Mouse (Mus musculus) neural tube, embryonic 12.5 days (tissue): Measurements from ENCODE around the gene Il12b. TPM values are rescaled to one million over a fixed set of nuclear protein-coding genes. Genes with fewer than 3 reads are reported as not detected.
"Not testable (repeated sequence)": the region's sequence is repeated elsewhere in the genome, so short reads cannot be mapped to it uniquely, and the experiment has no call there.

Source experiments
- ATAC-seq: fragments of 200-750 bp; cut with Nextera tagmentation; 2 replicates; pipeline ENCODE4 v1.8.0; 2017; ENCODE audit warnings: low read depth, mild to moderate bottlenecking, moderate TSS enrichment, moderate library complexity; ENCODE audit not compliant: low FRiP score
- H3K27ac ChIP-seq: fragments of 300-500 bp; sonication (generic); 2 replicates; pipeline ENCODE4 v1.5.1; 2016
- H3K27me3 ChIP-seq: fragments of 300-500 bp; sonication (generic); replicated peaks from 2 replicates; pipeline ENCODE4 v1.6.1; 2016; ENCODE audit warnings: mild to moderate bottlenecking
- H3K36me3 ChIP-seq: fragments of 300-500 bp; sonication (generic); 2 replicates; pipeline ENCODE4 v1.6.1; 2016; ENCODE audit warnings: mild to moderate bottlenecking
- H3K4me1 ChIP-seq: fragments of 300-500 bp; sonication (generic); 2 replicates; pipeline ENCODE4 v1.6.1; 2016
- H3K4me2 ChIP-seq: fragments of 300-500 bp; sonication (generic); replicated peaks from 2 replicates; pipeline ENCODE4 v1.6.1; 2016; ENCODE audit warnings: mild to moderate bottlenecking
- H3K4me3 ChIP-seq: fragments of 300-500 bp; sonication (generic); 2 replicates; pipeline ENCODE4 v1.5.1; 2016
- H3K9ac ChIP-seq: fragments of 300-500 bp; sonication (generic); 2 replicates; pipeline ENCODE4 v1.6.1; 2016; ENCODE audit warnings: mild to moderate bottlenecking
- H3K9me3 ChIP-seq: fragments of 300-500 bp; sonication (generic); 2 replicates; pipeline ENCODE4 v1.6.1; 2016; ENCODE audit warnings: mild to moderate bottlenecking
- WGBS: fragments of 180-500 bp; shearing (Covaris S2); methylation state at CpG from one replicate; pipeline ENCODE4 v1.1.7; 2016; 5-methylcytosine and 5-hydroxymethylcytosine counted together
- polyA plus RNA-seq: library from polyadenylated mRNA; unstranded; fragments of >200 nt; fragmentation: Nextera tagmentation; extraction: Ambion mirVana; gene quantifications from 2 replicates; pipeline ENCODE4 v1.2.1, GENCODE M21; 2016

The Il12b gene
- polyA plus RNA-seq, 1 experiment from 2014 or later = not detected

- no peaks in the 10 kb centered on the region for H3K27me3 ChIP-seq
- H3K36me3 ChIP-seq = no peaks in the 10 kb centered on the region
- WGBS = 66% methylated on average over 1 of the region's 1 CpGs
- H3K4me1 ChIP-seq = no peaks in the 10 kb centered on the region
- H3K27ac ChIP-seq = no peak overlapping the region
- H3K4me2 ChIP-seq = no peak overlapping the region
- ATAC-seq = no peak
- H3K4me3 ChIP-seq = no peak overlapping the region
- H3K9ac ChIP-seq = no peak overlapping the region
- H3K9me3 ChIP-seq = no peaks in the 10 kb centered on the region
Measured at GRCm38 (mm10) chr11:44417403-44417802, 17.5 kb downstream of the Il12b start.

- 77% methylated on average over 10 of the region's 10 CpGs for WGBS
- H3K9me3 ChIP-seq = no peaks in the 10 kb centered on the region
- H3K27ac ChIP-seq = no peak overlapping the region
- no peaks in the 10 kb centered on the region; the same call in 1 of the 2 replicates for H3K4me1 ChIP-seq
- no peaks in the 10 kb centered on the region for H3K36me3 ChIP-seq
- H3K4me3 ChIP-seq = no peak overlapping the region
- no peak overlapping the region for H3K9ac ChIP-seq
- H3K4me2 ChIP-seq = no peak overlapping the region
- no peak for ATAC-seq
- no peaks in the 10 kb centered on the region for H3K27me3 ChIP-seq
Measured at GRCm38 (mm10) chr11:44422337-44423111, 22.7 kb downstream of the Il12b start.

- H3K9me3 ChIP-seq = no peaks in the 10 kb centered on the region
- ATAC-seq = no peak
- H3K36me3 ChIP-seq = no peaks in the 10 kb centered on the region
- no peak overlapping the region for H3K4me2 ChIP-seq
- no peaks in the 10 kb centered on the region for H3K27me3 ChIP-seq
- no peak overlapping the region for H3K4me3 ChIP-seq
- no peaks in the 10 kb centered on the region; the same call in 1 of the 2 replicates for H3K4me1 ChIP-seq
- whole genome bisulfite sequencing = 53% methylated on average over 6 of the region's 6 CpGs
- no peak overlapping the region for H3K27ac ChIP-seq
- H3K9ac ChIP-seq = no peak overlapping the region
Measured at GRCm38 (mm10) chr11:44423261-44423660, 23.4 kb downstream of the Il12b start.

GRCm38 (mm10) chr11:44423955-44424354 is 24.1 kb downstream of the Il12b start:
- Histone ChIP-seq H3K4me2 (no peak overlapping the region), H3K9me3 (no peaks in the 10 kb centered on the region), H3K9ac (no peak overlapping the region), H3K4me3 (no peak overlapping the region), H3K27ac (no peak overlapping the region), H3K4me1 (no peaks in the 10 kb centered on the region; the same call in 1 of the 2 replicates), H3K27me3 (no peaks in the 10 kb centered on the region), H3K36me3 (no peaks in the 10 kb centered on the region)
- 49% methylated on average over 5 of the region's 5 CpGs for WGBS
- ATAC-seq = no peak

GRCm38 (mm10) chr11:44425006-44425405 is 25.1 kb downstream of the Il12b start:
- Histone ChIP-seq H3K27ac (no peak overlapping the region), H3K9ac (no peak overlapping the region), H3K4me3 (no peak overlapping the region), H3K36me3 (no peaks in the 10 kb centered on the region), H3K4me1 (no peaks in the 10 kb centered on the region; the same call in 1 of the 2 replicates), H3K9me3 (no peaks in the 10 kb centered on the region), H3K4me2 (no peak overlapping the region), H3K27me3 (no peaks in the 10 kb centered on the region)
- no peak for ATAC-seq
- WGBS = 63% methylated on average over 8 of the region's 8 CpGs

- H3K27me3 ChIP-seq = no peaks in the 10 kb centered on the region
- 79% methylated on average over 6 of the region's 6 CpGs for WGBS
- no peak overlapping the region for H3K9ac ChIP-seq
- no peaks in the 10 kb centered on the region for H3K9me3 ChIP-seq
- H3K36me3 ChIP-seq = no peaks in the 10 kb centered on the region
- no peak overlapping the region for H3K27ac ChIP-seq
- no peak overlapping the region for H3K4me2 ChIP-seq
- H3K4me3 ChIP-seq = no peak overlapping the region
- no peaks in the 10 kb centered on the region; the same call in 1 of the 2 replicates for H3K4me1 ChIP-seq
- ATAC-seq = no peak
Measured at GRCm38 (mm10) chr11:44425626-44426025, 25.8 kb downstream of the Il12b start.

- 72% methylated on average over 2 of the region's 2 CpGs for WGBS
Measured at GRCm38 (mm10) chr11:44427951-44428350, 28.1 kb downstream of the Il12b start.

GRCm38 (mm10) chr11:44430036-44430435 is 30.2 kb downstream of the Il12b start:
- 90% methylated on average over 3 of the region's 3 CpGs for WGBS
- Histone ChIP-seq H3K36me3 (no peaks in the 10 kb centered on the region), H3K4me1 (no peaks in the 10 kb centered on the region; the same call in 1 of the 2 replicates), H3K9me3 (no peaks in the 10 kb centered on the region), H3K4me2 (no peak overlapping the region), H3K27me3 (no peaks in the 10 kb centered on the region), H3K9ac (no peak overlapping the region), H3K4me3 (no peak overlapping the region), H3K27ac (no peak overlapping the region)
- ATAC-seq = no peak

More at GRCm38 (mm10) chr11:44427951-44428350, 28.1 kb downstream of the Il12b start:
- no peaks in the 10 kb centered on the region for H3K27me3 ChIP-seq
- no peak for ATAC-seq
- no peak overlapping the region for H3K4me3 ChIP-seq
- no peaks in the 10 kb centered on the region for H3K36me3 ChIP-seq
- no peak overlapping the region for H3K9ac ChIP-seq
- no peaks in the 10 kb centered on the region; the same call in 1 of the 2 replicates for H3K4me1 ChIP-seq
- no peak overlapping the region for H3K27ac ChIP-seq
- H3K9me3 ChIP-seq = no peaks in the 10 kb centered on the region
- no peak overlapping the region for H3K4me2 ChIP-seq

GRCm38 (mm10) chr11:44437786-44438185 is 37.9 kb downstream of the Il12b start:
- Histone ChIP-seq H3K36me3 (no peaks in the 10 kb centered on the region), H3K9ac (no peak overlapping the region), H3K9me3 (no peaks in the 10 kb centered on the region), H3K27ac (no peak overlapping the region), H3K4me3 (no peak overlapping the region), H3K27me3 (no peaks in the 10 kb centered on the region), H3K4me2 (no peak overlapping the region), H3K4me1 (no peaks in the 10 kb centered on the region)
- ATAC-seq = no peak
- WGBS = 96% methylated on average over 6 of the region's 6 CpGs

- Histone ChIP-seq H3K4me2 (no peak overlapping the region), H3K9me3 (no peaks in the 10 kb centered on the region), H3K9ac (no peak overlapping the region), H3K36me3 (peaks cover 13% of the 10 kb centered on the region; the same call in 1 of the 2 replicates), H3K4me3 (no peak overlapping the region), H3K27ac (no peak overlapping the region), H3K4me1 (no peaks in the 10 kb centered on the region), H3K27me3 (no peaks in the 10 kb centered on the region)
- no peak for ATAC-seq
Measured at GRCm38 (mm10) chr11:44451046-44451445, 51.2 kb downstream of the Il12b start.

GRCm38 (mm10) chr11:44452016-44452415 is 52.2 kb downstream of the Il12b start:
- WGBS = 95% methylated on average over 5 of the region's 5 CpGs
- not testable (repeated sequence) for H3K4me3 ChIP-seq, H3K4me2 ChIP-seq, H3K9ac ChIP-seq, H3K27me3 ChIP-seq, H3K9me3 ChIP-seq, H3K4me1 ChIP-seq, ATAC-seq, H3K27ac ChIP-seq
- H3K36me3 ChIP-seq = peaks cover 20% of the 10 kb centered on the region

- no peaks in the 10 kb centered on the region for H3K27me3 ChIP-seq
- H3K4me2 ChIP-seq = no peak overlapping the region
- H3K9me3 ChIP-seq = no peaks in the 10 kb centered on the region
- peaks cover 29% of the 10 kb centered on the region for H3K36me3 ChIP-seq
- ATAC-seq = peak; percentile 58; the same call in 1 of the 2 replicates
- WGBS = 64% methylated on average over 2 of the region's 2 CpGs
- H3K4me3 ChIP-seq = no peak overlapping the region
- H3K4me1 ChIP-seq = no peaks in the 10 kb centered on the region
- H3K27ac ChIP-seq = no peak overlapping the region
- no peak overlapping the region for H3K9ac ChIP-seq
Measured at GRCm38 (mm10) chr11:44453423-44453822, 53.6 kb downstream of the Il12b start.

GRCm38 (mm10) chr11:44461493-44461892 is 61.6 kb downstream of the Il12b start:
- Histone ChIP-seq H3K4me1 (no peaks in the 10 kb centered on the region), H3K27me3 (no peaks in the 10 kb centered on the region), H3K9ac (no peak overlapping the region), H3K27ac (no peak overlapping the region), H3K4me2 (no peak overlapping the region), H3K4me3 (no peak overlapping the region), H3K36me3 (peaks cover 40% of the 10 kb centered on the region), H3K9me3 (no peaks in the 10 kb centered on the region)
- no peak for ATAC-seq
- WGBS = 88% methylated on average over 6 of the region's 6 CpGs
